Mouse (Mus musculus) liver (tissue): ENCODE data around the gene Trim62.

Experiments
- DNase-seq: peaks from one replicate; pipeline ENCODE4 v3.0.0-alpha.2; 2020; ENCODE audit warnings: mixed read lengths

The Trim62 gene

GRCm38 (mm10) chr4:128910276-128911063 lies 27.1 kb downstream of the Trim62 start:
- no peak for DNase-seq

GRCm38 (mm10) chr4:128912085-128912484 lies 28.7 kb downstream of the Trim62 start:
- DNase-seq: no peak

- peak; percentile 22 for DNase-seq
These were observed 30.4 kb downstream of the Trim62 start for GRCm38 (mm10) chr4:128913794-128914193.

- no peak for DNase-seq
These were observed 33.7 kb downstream of the Trim62 start for GRCm38 (mm10) chr4:128917119-128917518.

GRCm38 (mm10) chr4:128917756-128918155 lies 34.4 kb downstream of the Trim62 start:
- DNase-seq: no peak

GRCm38 (mm10) chr4:128918187-128918586 lies 34.8 kb downstream of the Trim62 start:
- no peak for DNase-seq

GRCm38 (mm10) chr4:128919106-128919505 lies 35.7 kb downstream of the Trim62 start:
- DNase-seq: no peak

GRCm38 (mm10) chr4:128923603-128924002 lies 40.2 kb downstream of the Trim62 start:
- DNase-seq: no peak

GRCm38 (mm10) chr4:128924841-128925606 lies 41.6 kb downstream of the Trim62 start:
- DNase-seq: peak; percentile 76

- DNase-seq: no peak
These were observed 49.4 kb downstream of the Trim62 start for GRCm38 (mm10) chr4:128932783-128933182.

GRCm38 (mm10) chr4:128935595-128935994 lies 52.2 kb downstream of the Trim62 start:
- no peak for DNase-seq

- no peak for DNase-seq
These were observed 59.0 kb downstream of the Trim62 start for GRCm38 (mm10) chr4:128942346-128942745.

GRCm38 (mm10) chr4:128946736-128947135 lies 63.4 kb downstream of the Trim62 start:
- DNase-seq: no peak

GRCm38 (mm10) chr4:128947326-128947933 lies 64.0 kb downstream of the Trim62 start:
- DNase-seq: peak; percentile 58

- DNase-seq: peak; percentile 62
These were observed 64.8 kb downstream of the Trim62 start for GRCm38 (mm10) chr4:128948137-128948674.

- DNase-seq: peak; percentile 74
These were observed 66.2 kb downstream of the Trim62 start for GRCm38 (mm10) chr4:128949470-128950005.

- no peak for DNase-seq
These were observed 67.1 kb downstream of the Trim62 start for GRCm38 (mm10) chr4:128950461-128950860.

- DNase-seq: no peak
These were observed 70.5 kb downstream of the Trim62 start for GRCm38 (mm10) chr4:128953851-128954250.

GRCm38 (mm10) chr4:128957155-128957911 lies 74.0 kb downstream of the Trim62 start:
- DNase-seq: peak; percentile 36

- no peak for DNase-seq
These were observed 74.8 kb downstream of the Trim62 start for GRCm38 (mm10) chr4:128958156-128958555.

- no peak for DNase-seq
These were observed 75.5 kb downstream of the Trim62 start for GRCm38 (mm10) chr4:128958849-128959248.

GRCm38 (mm10) chr4:128959676-128960075 lies 76.3 kb downstream of the Trim62 start:
- no peak for DNase-seq
